Mouse (Mus musculus) activated CD4-positive, CD25-positive, alpha-beta regulatory T cell, adult 9 weeks (primary cell): Measurements from ENCODE around the gene Zfp786. TPM values are rescaled to one million over a fixed set of nuclear protein-coding genes. Genes with fewer than 3 reads are reported as not detected.

Experiments used
- polyA plus RNA-seq: library from polyadenylated mRNA; unstranded; fragments of 100-300 nt; shearing (Covaris generic); gene quantifications from one replicate; pipeline ENCODE4 v1.2.1, GENCODE M21; 2017

Gene Zfp786
- polyA plus RNA-seq: 0.13 TPM

DNA sequence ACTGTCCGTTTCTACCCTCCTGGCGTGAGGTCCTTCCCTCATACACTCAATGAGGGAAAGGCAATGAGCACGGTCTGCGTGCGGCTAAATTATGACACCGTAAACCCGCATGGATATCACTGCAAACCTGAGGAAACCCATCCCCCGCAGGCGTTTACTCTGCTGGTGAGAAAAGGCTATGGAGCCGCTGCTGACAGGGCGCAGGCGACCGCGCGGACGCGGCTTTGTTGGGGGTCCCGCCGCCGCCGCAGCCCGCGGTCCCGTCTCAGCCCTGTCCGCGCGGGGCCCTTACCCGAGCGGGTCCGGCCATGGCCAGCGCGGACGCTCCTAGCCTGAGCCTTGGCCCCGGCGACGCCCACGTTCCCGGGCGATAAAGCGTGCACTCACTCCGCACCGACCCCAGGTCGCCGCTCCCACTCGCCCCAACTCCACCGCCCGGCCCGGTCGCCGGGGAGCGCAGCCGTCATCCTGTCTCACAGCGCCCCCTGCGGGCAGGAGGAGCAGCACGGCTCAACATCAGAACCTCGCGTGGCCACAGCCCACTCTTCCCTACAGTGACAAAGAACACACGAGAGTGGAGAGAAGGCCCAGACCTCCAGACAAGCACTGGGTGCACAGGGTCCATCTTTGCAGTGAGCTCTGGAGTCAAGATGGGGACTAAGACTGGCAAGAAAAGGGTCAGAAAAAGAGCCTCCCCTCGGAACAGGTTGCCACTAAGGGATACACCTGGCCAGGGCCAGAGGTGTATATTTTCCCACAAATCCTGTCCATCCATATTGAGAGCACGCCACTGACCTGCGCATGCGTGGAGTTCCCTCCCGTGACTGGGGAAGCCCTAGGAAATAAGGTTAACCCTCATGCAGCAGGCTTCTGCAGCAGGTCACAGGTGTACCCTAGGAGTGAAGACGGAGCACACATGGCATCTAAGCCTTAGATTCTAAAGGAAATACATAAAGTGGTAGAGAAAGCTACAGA, at the start of gene Zfp786:
Zfp786 (minus strand) TSS at position 764 of the 975 bp plus-strand sequence.

DNA sequence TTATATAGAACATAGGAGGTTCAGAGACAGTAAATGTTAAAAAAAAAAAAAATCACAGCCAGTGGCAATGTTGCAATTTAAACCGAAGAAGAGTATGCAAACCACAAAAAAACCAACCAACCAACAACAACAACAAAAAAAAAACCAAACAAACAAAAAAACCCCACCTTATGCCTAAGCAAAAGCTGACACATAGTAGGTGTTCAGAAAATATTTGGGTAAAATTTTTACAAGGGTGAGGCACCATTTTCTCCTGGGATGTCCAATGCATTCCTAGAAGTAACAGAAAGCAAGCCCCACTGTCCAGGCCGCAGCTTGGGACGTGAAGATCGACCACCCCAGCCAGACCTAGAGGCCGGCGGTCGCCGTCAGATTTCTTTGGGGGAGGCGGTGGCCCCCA, 46.4 kb upstream of the Zfp786 start, which contains the start of gene Zfp282:
Zfp282 (plus strand) TSS at position 147 of the 400 bp plus-strand sequence.

DNA sequence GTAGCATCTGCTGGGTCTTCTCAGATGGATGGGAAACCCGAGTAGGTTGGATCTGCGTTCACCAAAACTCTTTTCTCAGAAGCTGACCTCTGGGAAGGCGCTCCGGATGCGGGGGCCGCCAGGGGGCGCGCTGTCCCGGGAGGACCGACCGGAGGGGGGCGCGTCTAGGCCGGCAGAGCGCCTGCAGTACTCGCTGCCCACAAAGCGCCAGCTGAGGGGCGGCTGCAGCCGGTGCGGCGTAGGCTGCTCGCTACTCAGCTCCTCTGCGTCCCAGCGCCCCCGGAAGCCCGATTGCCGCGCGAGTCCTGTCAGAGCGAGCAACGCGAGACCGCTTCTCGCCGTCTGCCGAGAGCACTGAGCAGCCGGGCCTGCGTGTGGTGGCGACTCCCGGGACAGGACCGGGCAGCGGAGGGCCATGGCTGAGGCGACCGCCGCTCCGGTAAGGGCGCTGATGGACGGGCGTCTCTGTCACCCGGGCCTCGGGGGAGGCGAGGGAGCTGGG, 4.9 kb upstream of the Zfp786 start, which contains the start of gene Zfp398:
Zfp398 (plus strand) TSS at position 180 of the 502 bp plus-strand sequence.

DNA sequence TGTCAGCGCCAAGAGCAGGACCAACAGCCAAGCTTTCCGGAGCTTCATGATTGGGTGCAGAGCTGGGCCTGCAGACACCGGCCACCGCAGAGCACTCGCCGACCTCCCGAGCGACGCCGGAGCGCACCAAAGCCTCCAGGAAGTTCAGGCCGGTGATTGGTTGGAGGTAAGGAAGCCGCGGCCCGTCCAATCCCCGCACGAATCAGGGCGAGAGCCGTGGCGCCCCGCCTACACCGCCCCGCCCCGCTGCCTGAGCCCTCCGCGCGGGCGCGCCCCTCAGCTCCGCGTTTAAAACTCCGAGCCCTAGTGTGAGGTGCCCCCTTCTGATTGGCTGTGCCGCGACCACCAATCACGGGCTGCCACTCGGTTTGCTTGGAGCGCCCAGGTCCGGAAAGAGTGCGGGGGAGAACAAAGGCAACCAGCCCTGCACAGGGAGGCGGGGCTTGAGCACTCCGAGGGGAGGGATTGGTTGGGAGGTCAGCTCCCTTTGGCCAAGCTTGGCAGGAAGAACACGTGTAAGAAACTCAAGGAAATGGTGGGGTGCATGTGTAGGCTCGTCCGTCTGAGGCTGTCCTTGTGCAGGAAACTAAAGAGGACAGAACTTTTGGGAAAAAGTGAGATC, 17.3 kb downstream of the Zfp786 start, which contains the start of gene Pdia4:
Pdia4 (minus strand) TSS at position 174 of the 622 bp plus-strand sequence.

Other genes with a start within 250 kb of the Zfp786 start
- 41.8 TPM for gene Ezh2, start 235.5 kb downstream of the Zfp786 start, polyA plus RNA-seq
- 186 TPM for gene Pdia4, start 17.4 kb downstream of the Zfp786 start, polyA plus RNA-seq
- 19.4 TPM for gene Zfp398, start 4.8 kb upstream of the Zfp786 start, polyA plus RNA-seq
- 4.3 TPM for gene Zfp282, start 46.3 kb upstream of the Zfp786 start, polyA plus RNA-seq
- gene Zfp212, start 89.6 kb upstream of the Zfp786 start, polyA plus RNA-seq: 19.3 TPM
- 21.9 TPM for gene Zfp956, start 122.5 kb upstream of the Zfp786 start, polyA plus RNA-seq
- gene Zfp777, start 218.0 kb upstream of the Zfp786 start, polyA plus RNA-seq: 2.0 TPM